Mouse (Mus musculus): ENCODE measurements around the gene Nebl. TPM values are rescaled to one million over a fixed set of nuclear protein-coding genes. Genes with fewer than 3 reads are reported as not detected.

Nebl gene
- polyA plus RNA-seq, 1 experiment from 2014 or later: 5.8 TPM

GRCm38 (mm10) chr2:17414324-17414723, 316.9 kb downstream of the Nebl start:
- ATAC-seq (ENCODE audit: low FRiP score, low read depth): no peak
- Histone ChIP-seq H3K9ac (replicated peaks) (no peak overlapping the region), H3K4me2 (replicated peaks) (no peak overlapping the region), H3K36me3 (no peaks in the 10 kb centered on the region), H3K27me3 (no peaks in the 10 kb centered on the region), H3K27ac (replicated peaks) (no peak overlapping the region), H3K4me1 (no peaks in the 10 kb centered on the region), H3K9me3 (no peaks in the 10 kb centered on the region), H3K4me3 (no peak overlapping the region)
- 79% methylated on average over 2 of the region's 2 CpGs for WGBS

GRCm38 (mm10) chr2:17413496-17414268, 317.6 kb downstream of the Nebl start:
- H3K9ac ChIP-seq (replicated peaks): no peak overlapping the region
- H3K4me3 ChIP-seq: no peak overlapping the region
- no peak overlapping the region for H3K27ac ChIP-seq (replicated peaks)
- WGBS: 77% methylated on average over 8 of the region's 8 CpGs
- no peaks in the 10 kb centered on the region for H3K27me3 ChIP-seq
- ATAC-seq (ENCODE audit: low FRiP score, low read depth): no peak
- H3K4me1 ChIP-seq: no peaks in the 10 kb centered on the region
- H3K36me3 ChIP-seq: no peaks in the 10 kb centered on the region
- no peaks in the 10 kb centered on the region for H3K9me3 ChIP-seq
- H3K4me2 ChIP-seq (replicated peaks): no peak overlapping the region

- no peak for ATAC-seq (ENCODE audit: low FRiP score, low read depth)
- WGBS: 84% methylated on average over 5 of the region's 5 CpGs
Measured at GRCm38 (mm10) chr2:17409276-17409675, 322.0 kb downstream of the Nebl start.

GRCm38 (mm10) chr2:17405899-17406531, 325.2 kb downstream of the Nebl start:
- no peak overlapping the region for H3K9ac ChIP-seq (replicated peaks)
- H3K36me3 ChIP-seq: no peaks in the 10 kb centered on the region
- H3K4me3 ChIP-seq: no peak overlapping the region
- WGBS: 73% methylated on average over 4 of the region's 4 CpGs
- ATAC-seq (ENCODE audit: low FRiP score, low read depth): no peak
- H3K4me2 ChIP-seq (replicated peaks): no peak overlapping the region
- H3K27ac ChIP-seq (replicated peaks): no peak overlapping the region
- no peaks in the 10 kb centered on the region for H3K27me3 ChIP-seq
- H3K4me1 ChIP-seq: no peaks in the 10 kb centered on the region
- no peaks in the 10 kb centered on the region for H3K9me3 ChIP-seq

More at GRCm38 (mm10) chr2:17409276-17409675, 322.0 kb downstream of the Nebl start:
- Histone ChIP-seq H3K4me2 (replicated peaks) (no peak overlapping the region), H3K36me3 (no peaks in the 10 kb centered on the region), H3K27me3 (no peaks in the 10 kb centered on the region), H3K9ac (replicated peaks) (no peak overlapping the region), H3K9me3 (no peaks in the 10 kb centered on the region), H3K27ac (replicated peaks) (no peak overlapping the region), H3K4me3 (no peak overlapping the region), H3K4me1 (no peaks in the 10 kb centered on the region)

GRCm38 (mm10) chr2:17402511-17402910, 328.8 kb downstream of the Nebl start:
- Histone ChIP-seq H3K27me3 (no peaks in the 10 kb centered on the region), H3K9me3 (no peaks in the 10 kb centered on the region), H3K4me3 (no peak overlapping the region), H3K27ac (replicated peaks) (no peak overlapping the region), H3K36me3 (no peaks in the 10 kb centered on the region), H3K4me1 (no peaks in the 10 kb centered on the region), H3K4me2 (replicated peaks) (no peak overlapping the region), H3K9ac (replicated peaks) (no peak overlapping the region)
- 66% methylated on average over 4 of the region's 4 CpGs for WGBS
- no peak for ATAC-seq (ENCODE audit: low FRiP score, low read depth)

- 73% methylated on average over 5 of the region's 5 CpGs for WGBS
- no peak for ATAC-seq (ENCODE audit: low FRiP score, low read depth)
- H3K9me3 ChIP-seq: no peaks in the 10 kb centered on the region
- no peak overlapping the region for H3K4me3 ChIP-seq
- no peak overlapping the region for H3K9ac ChIP-seq (replicated peaks)
- H3K4me1 ChIP-seq: no peaks in the 10 kb centered on the region
- H3K4me2 ChIP-seq (replicated peaks): no peak overlapping the region
- no peak overlapping the region for H3K27ac ChIP-seq (replicated peaks)
- H3K27me3 ChIP-seq: no peaks in the 10 kb centered on the region
- H3K36me3 ChIP-seq: no peaks in the 10 kb centered on the region
Measured at GRCm38 (mm10) chr2:17396235-17396634, 335.0 kb downstream of the Nebl start.

- H3K4me3 ChIP-seq: no peak overlapping the region
- 89% methylated on average over 5 of the region's 5 CpGs for WGBS
- H3K9me3 ChIP-seq: no peaks in the 10 kb centered on the region
- H3K9ac ChIP-seq (replicated peaks): no peak overlapping the region
- H3K4me2 ChIP-seq (replicated peaks): no peak overlapping the region
- no peaks in the 10 kb centered on the region for H3K27me3 ChIP-seq
- no peaks in the 10 kb centered on the region for H3K36me3 ChIP-seq
- no peak for ATAC-seq (ENCODE audit: low FRiP score, low read depth)
- no peaks in the 10 kb centered on the region for H3K4me1 ChIP-seq
- no peak overlapping the region for H3K27ac ChIP-seq (replicated peaks)
Measured at GRCm38 (mm10) chr2:17391389-17391788, 339.9 kb downstream of the Nebl start.

- no peak overlapping the region for H3K4me2 ChIP-seq (replicated peaks)
Measured at GRCm38 (mm10) chr2:17390513-17391200, 340.6 kb downstream of the Nebl start.

GRCm38 (mm10) chr2:17389886-17390285, 341.4 kb downstream of the Nebl start:
- WGBS: 93% methylated on average over 2 of the region's 2 CpGs
- H3K27me3 ChIP-seq: no peaks in the 10 kb centered on the region
- no peak for ATAC-seq (ENCODE audit: low FRiP score, low read depth)
- H3K9me3 ChIP-seq: no peaks in the 10 kb centered on the region
- no peak overlapping the region for H3K9ac ChIP-seq (replicated peaks)
- H3K36me3 ChIP-seq: no peaks in the 10 kb centered on the region
- H3K4me3 ChIP-seq: no peak overlapping the region
- no peaks in the 10 kb centered on the region for H3K4me1 ChIP-seq
- H3K4me2 ChIP-seq (replicated peaks): no peak overlapping the region
- H3K27ac ChIP-seq (replicated peaks): no peak overlapping the region

More at GRCm38 (mm10) chr2:17390513-17391200, 340.6 kb downstream of the Nebl start:
- ATAC-seq (ENCODE audit: low FRiP score, low read depth): no peak
- Histone ChIP-seq H3K36me3 (no peaks in the 10 kb centered on the region), H3K9me3 (no peaks in the 10 kb centered on the region), H3K9ac (replicated peaks) (no peak overlapping the region), H3K4me1 (no peaks in the 10 kb centered on the region), H3K27me3 (no peaks in the 10 kb centered on the region), H3K27ac (replicated peaks) (no peak overlapping the region), H3K4me3 (no peak overlapping the region)
- 91% methylated on average over 7 of the region's 7 CpGs for WGBS

GRCm38 (mm10) chr2:17389379-17389778, 341.9 kb downstream of the Nebl start:
- H3K4me3 ChIP-seq: no peak overlapping the region
- H3K9ac ChIP-seq (replicated peaks): no peak overlapping the region
- no peaks in the 10 kb centered on the region for H3K36me3 ChIP-seq
- no peak overlapping the region for H3K27ac ChIP-seq (replicated peaks)
- H3K4me2 ChIP-seq (replicated peaks): no peak overlapping the region
- H3K9me3 ChIP-seq: no peaks in the 10 kb centered on the region
- no peaks in the 10 kb centered on the region for H3K27me3 ChIP-seq
- no peaks in the 10 kb centered on the region for H3K4me1 ChIP-seq
- no peak for ATAC-seq (ENCODE audit: low FRiP score, low read depth)
- 91% methylated on average over 4 of the region's 4 CpGs for WGBS

GRCm38 (mm10) chr2:17382227-17382626, 349.0 kb downstream of the Nebl start:
- no peak overlapping the region for H3K4me3 ChIP-seq
- ATAC-seq (ENCODE audit: low FRiP score, low read depth): no peak
- no peaks in the 10 kb centered on the region for H3K27me3 ChIP-seq
- no peaks in the 10 kb centered on the region for H3K4me1 ChIP-seq
- no peaks in the 10 kb centered on the region for H3K36me3 ChIP-seq
- H3K9ac ChIP-seq (replicated peaks): no peak overlapping the region
- WGBS: 100% methylated on average over 1 of the region's 1 CpGs
- no peak overlapping the region for H3K27ac ChIP-seq (replicated peaks)
- H3K9me3 ChIP-seq: no peaks in the 10 kb centered on the region
- no peak overlapping the region for H3K4me2 ChIP-seq (replicated peaks)

GRCm38 (mm10) chr2:17375916-17376315, 355.3 kb downstream of the Nebl start:
- no peak overlapping the region for H3K27ac ChIP-seq (replicated peaks)
- 82% methylated on average over 2 of the region's 2 CpGs for WGBS
- H3K4me1 ChIP-seq: no peaks in the 10 kb centered on the region
- H3K9ac ChIP-seq (replicated peaks): no peak overlapping the region
- no peak overlapping the region for H3K4me3 ChIP-seq
- no peaks in the 10 kb centered on the region for H3K27me3 ChIP-seq
- no peak for ATAC-seq (ENCODE audit: low FRiP score, low read depth)
- no peak overlapping the region for H3K4me2 ChIP-seq (replicated peaks)
- no peaks in the 10 kb centered on the region for H3K9me3 ChIP-seq
- no peaks in the 10 kb centered on the region for H3K36me3 ChIP-seq
